Mouse (Mus musculus) forebrain, embryonic 14.5 days (tissue): Measurements from ENCODE around the gene Wnt2b. TPM values are rescaled to one million over a fixed set of nuclear protein-coding genes. Genes with fewer than 3 reads are reported as not detected.

ENCODE experiments used
- ATAC-seq: fragments of 200-750 bp; cut with Nextera tagmentation; 2 replicates; pipeline ENCODE4 v1.8.0; 2017; ENCODE audit warnings: mild to moderate bottlenecking, moderate library complexity
- DNase-seq: peaks from one replicate; pipeline ENCODE4 v3.0.0-alpha.2; 2015; ENCODE audit warnings: low spot score
- H3K27ac ChIP-seq: fragments of 300-500 bp; sonication (generic); 2 replicates; pipeline ENCODE4 v1.5.1; 2014; ENCODE audit warnings: low read depth, mild to moderate bottlenecking, control low read depth, low read length, moderate library complexity
- H3K27me3 ChIP-seq: fragments of 300-500 bp; sonication (generic); replicated peaks from 2 replicates; pipeline ENCODE4 v1.6.1; 2014; ENCODE audit warnings: low read length, control low read depth, mixed read lengths; ENCODE audit not compliant: control insufficient read depth, insufficient read depth
- H3K36me3 ChIP-seq: fragments of 300-500 bp; sonication (generic); 2 replicates; pipeline ENCODE4 v1.6.1; 2014; ENCODE audit warnings: low read length, control low read depth; ENCODE audit not compliant: control insufficient read depth, insufficient read depth
- H3K4me1 ChIP-seq: fragments of 300-500 bp; sonication (generic); 2 replicates; pipeline ENCODE4 v1.6.1; 2014; ENCODE audit warnings: antibody characterized with exemption, low read length, control low read depth; ENCODE audit not compliant: control insufficient read depth, insufficient read depth
- H3K4me2 ChIP-seq: fragments of 300-500 bp; sonication (generic); 2 replicates; pipeline ENCODE4 v1.6.1; 2014; ENCODE audit warnings: mild to moderate bottlenecking, control low read depth, low read length
- H3K4me3 ChIP-seq: fragments of 300-500 bp; sonication (generic); 2 replicates; pipeline ENCODE4 v1.5.1; 2014; ENCODE audit warnings: low read depth, low read length, control low read depth
- H3K9ac ChIP-seq: fragments of 300-500 bp; sonication (generic); 2 replicates; pipeline ENCODE4 v1.6.1; 2014; ENCODE audit warnings: mild to moderate bottlenecking, low read length, control low read depth, moderate library complexity
- H3K9me3 ChIP-seq: fragments of 300-500 bp; sonication (generic); replicated peaks from 2 replicates; pipeline ENCODE4 v1.6.1; 2016; ENCODE audit warnings: low read length, control low read depth, mixed read lengths; ENCODE audit not compliant: control insufficient read depth
- WGBS: fragments of 180-500 bp; shearing (Covaris S2); extraction: QIAGEN DNeasy Blood & Tissue Kit; methylation state at CpG from one replicate; pipeline ENCODE4 v1.1.7; 2014; 5-methylcytosine and 5-hydroxymethylcytosine counted together
- polyA plus RNA-seq: library from polyadenylated mRNA; unstranded; fragments of >200 nt; fragmentation: Nextera tagmentation; extraction: Ambion mirVana; gene quantifications from 2 replicates; pipeline ENCODE4 v1.2.1, GENCODE M21; 2014

Wnt2b gene
- polyA plus RNA-seq, 1 experiment from 2014 or later = 0.38 TPM

DNA sequence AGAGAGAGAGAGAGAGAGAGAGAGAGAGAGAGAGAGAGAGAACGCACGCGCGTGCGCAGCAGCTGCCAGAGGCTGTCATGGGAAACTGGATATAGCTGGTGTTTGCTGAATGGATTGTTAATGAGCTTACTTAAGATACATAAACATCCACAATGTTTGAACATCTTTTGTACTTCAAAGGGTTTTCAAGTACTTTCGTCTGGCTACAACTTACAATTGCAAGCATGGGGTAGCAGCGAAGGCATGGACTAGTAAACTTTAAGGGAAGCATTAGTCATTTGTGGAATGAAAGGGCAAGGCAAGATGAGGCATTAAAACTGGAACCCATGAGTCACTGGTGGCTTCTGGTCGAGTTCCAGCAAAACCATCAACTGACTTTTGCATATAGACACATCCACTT is 38.8 kb upstream of the Wnt2b start:
- WGBS = 78% methylated on average over 8 of the region's 8 CpGs
- Histone ChIP-seq H3K27ac (no peak overlapping the region), H3K4me3 (no peak overlapping the region), H3K9me3 (no peaks in the 10 kb centered on the region), H3K9ac (no peak overlapping the region), H3K4me1 (peaks cover 13% of the 10 kb centered on the region), H3K4me2 (no peak overlapping the region), H3K27me3 (no peaks in the 10 kb centered on the region), H3K36me3 (peaks cover 41% of the 10 kb centered on the region)
- DNase-seq = no peak
- ATAC-seq = no peak

GRCm38 (mm10) chr3:104997563-104997962 is 35.8 kb upstream of the Wnt2b start:
- Histone ChIP-seq H3K27me3 (no peaks in the 10 kb centered on the region), H3K9me3 (no peaks in the 10 kb centered on the region), H3K27ac (no peak overlapping the region), H3K9ac (no peak overlapping the region), H3K36me3 (peaks cover 12% of the 10 kb centered on the region), H3K4me2 (no peak overlapping the region), H3K4me3 (no peak overlapping the region), H3K4me1 (peaks cover 10% of the 10 kb centered on the region)
- 19% methylated on average over 6 of the region's 6 CpGs for WGBS
- DNase-seq = no peak
- no peak for ATAC-seq

GRCm38 (mm10) chr3:104995707-104996106 is 34.0 kb upstream of the Wnt2b start:
- H3K9me3 ChIP-seq = no peaks in the 10 kb centered on the region
- peaks cover 10% of the 10 kb centered on the region for H3K4me1 ChIP-seq
- DNase-seq (no peak), ATAC-seq (no peak)
- H3K9ac ChIP-seq = no peak overlapping the region
- WGBS = 93% methylated on average over 7 of the region's 7 CpGs
- no peaks in the 10 kb centered on the region for H3K27me3 ChIP-seq
- H3K4me2 ChIP-seq = no peak overlapping the region
- no peak overlapping the region for H3K4me3 ChIP-seq
- no peaks in the 10 kb centered on the region for H3K36me3 ChIP-seq
- H3K27ac ChIP-seq = no peak overlapping the region

GRCm38 (mm10) chr3:104994415-104994841 is 32.7 kb upstream of the Wnt2b start:
- no peak for ATAC-seq
- no peak for DNase-seq
- no peak overlapping the region for H3K4me2 ChIP-seq
- H3K36me3 ChIP-seq = no peaks in the 10 kb centered on the region
- H3K4me1 ChIP-seq = peaks cover 10% of the 10 kb centered on the region
- H3K9ac ChIP-seq = peak overlapping the region; percentile 32; the same call in 1 of the 2 replicates
- 53% methylated on average over 3 of the region's 3 CpGs for WGBS
- H3K27ac ChIP-seq = peak overlapping the region; percentile 48; the same call in 1 of the 2 replicates
- no peaks in the 10 kb centered on the region for H3K9me3 ChIP-seq
- H3K4me3 ChIP-seq = no peak overlapping the region
- no peaks in the 10 kb centered on the region for H3K27me3 ChIP-seq

- Histone ChIP-seq H3K4me2 (no peak overlapping the region), H3K27me3 (no peaks in the 10 kb centered on the region), H3K4me3 (no peak overlapping the region), H3K9me3 (no peaks in the 10 kb centered on the region), H3K36me3 (no peaks in the 10 kb centered on the region), H3K27ac (peak overlapping the region; percentile 48; the same call in 1 of the 2 replicates), H3K9ac (peak overlapping the region; percentile 32; the same call in 1 of the 2 replicates), H3K4me1 (peaks cover 9% of the 10 kb centered on the region)
- DNase-seq (peak; percentile 79), ATAC-seq (peak; percentile 79)
- 33% methylated on average over 4 of the region's 4 CpGs for WGBS
Measured at GRCm38 (mm10) chr3:104993800-104994199, 32.1 kb upstream of the Wnt2b start.

- no peaks in the 10 kb centered on the region for H3K9me3 ChIP-seq
- no peaks in the 10 kb centered on the region for H3K36me3 ChIP-seq
- no peak overlapping the region for H3K9ac ChIP-seq
- H3K4me2 ChIP-seq = peak overlapping the region; percentile 12; the same call in 1 of the 2 replicates
- ATAC-seq = peak; percentile 82
- no peak overlapping the region for H3K4me3 ChIP-seq
- no peaks in the 10 kb centered on the region for H3K27me3 ChIP-seq
- no peak overlapping the region for H3K27ac ChIP-seq
- peaks cover 2% of the 10 kb centered on the region for H3K4me1 ChIP-seq
- 13% methylated on average over 23 of the region's 23 CpGs for WGBS
- DNase-seq = peak; percentile 94
Measured at GRCm38 (mm10) chr3:104992709-104993388, 31.1 kb upstream of the Wnt2b start.

GRCm38 (mm10) chr3:104991703-104992102 is 30.0 kb upstream of the Wnt2b start:
- no peak overlapping the region for H3K4me3 ChIP-seq
- ATAC-seq (no peak), DNase-seq (no peak)
- no peaks in the 10 kb centered on the region; the same call in none of the 2 replicates for H3K4me1 ChIP-seq
- H3K9ac ChIP-seq = no peak overlapping the region
- H3K4me2 ChIP-seq = no peak overlapping the region
- no peaks in the 10 kb centered on the region for H3K36me3 ChIP-seq
- H3K27ac ChIP-seq = no peak overlapping the region
- no peaks in the 10 kb centered on the region for H3K27me3 ChIP-seq
- H3K9me3 ChIP-seq = no peaks in the 10 kb centered on the region
- 85% methylated on average over 5 of the region's 5 CpGs for WGBS

DNA sequence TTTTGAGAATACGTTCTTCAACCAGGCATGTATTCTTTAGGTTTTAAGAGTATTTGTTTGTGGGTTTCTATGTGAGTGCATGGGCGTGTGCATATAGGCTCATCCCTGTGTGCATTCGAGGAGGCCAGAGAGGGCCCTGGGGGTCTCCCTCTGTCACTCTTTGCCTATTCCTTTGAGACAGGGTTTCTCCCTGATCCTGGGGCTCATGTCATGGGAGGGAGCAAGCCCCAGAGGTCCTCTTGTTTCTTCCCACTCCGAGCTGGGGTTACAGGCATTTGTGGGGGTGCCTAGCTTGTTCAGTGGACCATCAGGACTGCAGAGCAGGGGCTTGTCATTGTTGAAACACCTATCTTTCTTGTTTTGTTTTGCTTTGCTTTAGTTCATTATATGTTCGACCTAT is 26.2 kb upstream of the Wnt2b start:
- no peaks in the 10 kb centered on the region; the same call in 1 of the 2 replicates for H3K4me1 ChIP-seq
- WGBS = 71% methylated on average over 5 of the region's 5 CpGs
- no peaks in the 10 kb centered on the region for H3K36me3 ChIP-seq
- no peak overlapping the region for H3K9ac ChIP-seq
- DNase-seq = no peak
- ATAC-seq = no peak
- no peak overlapping the region for H3K4me3 ChIP-seq
- H3K27me3 ChIP-seq = no peaks in the 10 kb centered on the region
- no peak overlapping the region for H3K27ac ChIP-seq
- no peaks in the 10 kb centered on the region for H3K9me3 ChIP-seq
- H3K4me2 ChIP-seq = no peak overlapping the region

DNA sequence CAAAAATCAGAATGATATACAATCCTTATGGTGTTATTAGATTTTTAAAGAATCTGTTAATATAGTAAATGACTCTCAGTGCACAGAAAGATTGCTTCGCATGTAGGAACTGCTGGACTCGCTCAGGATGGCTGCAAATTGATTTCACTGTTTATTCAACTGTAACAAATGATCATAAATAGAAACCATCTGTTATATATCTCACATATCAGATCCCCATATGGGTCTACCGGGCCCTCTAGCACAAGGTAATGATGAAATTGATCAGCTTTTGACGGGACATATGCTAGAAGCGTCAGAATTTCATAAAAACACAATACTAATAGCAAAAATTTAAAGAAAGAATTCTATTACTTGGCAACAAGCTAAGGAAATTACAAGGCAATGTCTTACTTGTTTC is 18.0 kb upstream of the Wnt2b start:
- H3K4me3 ChIP-seq = no peak overlapping the region
- WGBS = 57% methylated on average over 5 of the region's 5 CpGs
- peak; percentile 65; the same call in 1 of the 2 replicates for ATAC-seq

More for the DNA sequence above, 18.0 kb upstream of the Wnt2b start:
- Histone ChIP-seq H3K36me3 (no peaks in the 10 kb centered on the region), H3K4me1 (no peaks in the 10 kb centered on the region), H3K27me3 (no peaks in the 10 kb centered on the region), H3K9me3 (no peaks in the 10 kb centered on the region), H3K27ac (no peak overlapping the region), H3K9ac (no peak overlapping the region), H3K4me2 (no peak overlapping the region)
- DNase-seq = peak; percentile 41
